Mouse (Mus musculus): ENCODE data around the gene Utp18.
A peak's percentile ranks its signal among the peaks of the same experiment; 100 is the strongest.
"Not testable (repeated sequence)": the region's sequence is repeated elsewhere in the genome, so short reads cannot be mapped to it uniquely, and the experiment has no call there.

Utp18 gene

GRCm38 (mm10) chr11:93885572-93886410, at the start of gene Utp18, which contains the start of gene Mbtd1:
Gene Utp18, minus strand, starts transcription at chr11:93885766.
Gene Mbtd1, plus strand, starts transcription at chr11:93885852.
- DNase-seq = peak; percentile 100

- DNase-seq = no peak
These were observed 43.5 kb upstream of the Utp18 start for GRCm38 (mm10) chr11:93929106-93929505.

GRCm38 (mm10) chr11:93915019-93915418, 29.5 kb upstream of the Utp18 start:
- DNase-seq = not testable (repeated sequence)

- no peak for DNase-seq
These were observed 26.0 kb upstream of the Utp18 start for GRCm38 (mm10) chr11:93911603-93912002.

GRCm38 (mm10) chr11:93908829-93909228, 23.3 kb upstream of the Utp18 start:
- no peak for DNase-seq

GRCm38 (mm10) chr11:93907839-93908238, 22.3 kb upstream of the Utp18 start:
- DNase-seq = no peak

- no peak for DNase-seq
These were observed 21.3 kb upstream of the Utp18 start for GRCm38 (mm10) chr11:93906834-93907233.

GRCm38 (mm10) chr11:93897732-93898131, 12.2 kb upstream of the Utp18 start:
- DNase-seq = no peak

- no peak for DNase-seq
These were observed 1.5 kb upstream of the Utp18 start for GRCm38 (mm10) chr11:93887080-93887447.

- no peak for DNase-seq
These were observed 979 bp upstream of the Utp18 start for GRCm38 (mm10) chr11:93886411-93887079.

- DNase-seq = peak; percentile 61
These were observed 530 bp downstream of the Utp18 start for GRCm38 (mm10) chr11:93884901-93885571.

- DNase-seq = no peak
These were observed 1.5 kb downstream of the Utp18 start for GRCm38 (mm10) chr11:93884068-93884467.

GRCm38 (mm10) chr11:93862638-93863037, 22.9 kb downstream of the Utp18 start:
- no peak for DNase-seq

- no peak for DNase-seq
These were observed 23.4 kb downstream of the Utp18 start for GRCm38 (mm10) chr11:93862045-93862623.

- DNase-seq = no peak
These were observed 24.4 kb downstream of the Utp18 start for GRCm38 (mm10) chr11:93861193-93861592.

GRCm38 (mm10) chr11:93860540-93861172, 24.9 kb downstream of the Utp18 start:
- no peak for DNase-seq

GRCm38 (mm10) chr11:93856284-93856955, 29.1 kb downstream of the Utp18 start:
- DNase-seq = peak; percentile 84

- DNase-seq = no peak
These were observed 33.0 kb downstream of the Utp18 start for GRCm38 (mm10) chr11:93852546-93852945.

GRCm38 (mm10) chr11:93847342-93847741, 38.2 kb downstream of the Utp18 start:
- no peak for DNase-seq

GRCm38 (mm10) chr11:93835800-93836199, 49.8 kb downstream of the Utp18 start:
- no peak for DNase-seq

- no peak for DNase-seq
These were observed 55.6 kb downstream of the Utp18 start for GRCm38 (mm10) chr11:93829971-93830370.

GRCm38 (mm10) chr11:93829327-93829679, 56.3 kb downstream of the Utp18 start:
- no peak for DNase-seq

Measured in right cerebral cortex, postnatal 25 days (tissue).